Mouse (Mus musculus): Measurements from ENCODE around the gene Ms4a4b. TPM values are rescaled to one million over a fixed set of nuclear protein-coding genes. Genes with fewer than 3 reads are reported as not detected.
A peak's percentile ranks its signal among the peaks of the same experiment; 100 is the strongest.
"Not testable (repeated sequence)": the region's sequence is repeated elsewhere in the genome, so short reads cannot be mapped to it uniquely, and the experiment has no call there.

Gene Ms4a4b
- total RNA-seq, 4 experiments from 2014 or later, result 1.4 TPM; not detected in 3

- DNase-seq (ENCODE audit: low spot score in 2 of 2), result peak in 1 of 2 experiments; percentile 36
These were observed 42.4 kb downstream of the Ms4a4b start, which contains the start of gene Gm8369 for GRCm38 (mm10) chr19:11485746-11486145. TSS of gene Gm8369 (plus strand) at chr19:11485938.

GRCm38 (mm10) chr19:11486599-11486998 is 43.2 kb downstream of the Ms4a4b start:
- no peak for DNase-seq (ENCODE audit: low spot score in 2 of 2)

GRCm38 (mm10) chr19:11491406-11492189 is 48.2 kb downstream of the Ms4a4b start:
- DNase-seq (ENCODE audit: low spot score in 2 of 2), result no peak

GRCm38 (mm10) chr19:11492671-11493070 is 49.3 kb downstream of the Ms4a4b start:
- DNase-seq (ENCODE audit: low spot score in 2 of 2), result no peak

- DNase-seq (ENCODE audit: low spot score in 2 of 2), result no peak
These were observed 51.2 kb downstream of the Ms4a4b start for GRCm38 (mm10) chr19:11494519-11494918.

- DNase-seq (ENCODE audit: low spot score in 2 of 2), result no peak
These were observed 53.0 kb downstream of the Ms4a4b start for GRCm38 (mm10) chr19:11496361-11496760.

- DNase-seq (ENCODE audit: low spot score in 2 of 2), result not testable (repeated sequence)
These were observed 53.9 kb downstream of the Ms4a4b start for GRCm38 (mm10) chr19:11497300-11497699.

- DNase-seq (ENCODE audit: low spot score in 2 of 2), result no peak
These were observed 57.4 kb downstream of the Ms4a4b start for GRCm38 (mm10) chr19:11500796-11501195.

- DNase-seq (ENCODE audit: low spot score in 2 of 2), result no peak
These were observed 58.0 kb downstream of the Ms4a4b start for GRCm38 (mm10) chr19:11501326-11501725.

GRCm38 (mm10) chr19:11504857-11505256 is 61.5 kb downstream of the Ms4a4b start:
- DNase-seq (ENCODE audit: low spot score in 2 of 2), result no peak

- no peak for DNase-seq (ENCODE audit: low spot score in 2 of 2)
These were observed 70.1 kb downstream of the Ms4a4b start for GRCm38 (mm10) chr19:11513458-11513857.

GRCm38 (mm10) chr19:11516246-11516645 is 72.9 kb downstream of the Ms4a4b start, which contains the start of gene Ms4a6b:
TSS of gene Ms4a6b (plus strand) at chr19:11516512.
- no peak for DNase-seq (ENCODE audit: low spot score in 2 of 2)

Other genes starting within 250 kb of the Ms4a4b start
- not detected for gene Ms4a13, start 246.8 kb upstream of the Ms4a4b start, total RNA-seq (2022)
- not detected for gene Ms4a12, start 211.1 kb upstream of the Ms4a4b start, total RNA-seq (2022)
- not detected for gene Ms4a1, start 177.3 kb upstream of the Ms4a4b start, total RNA-seq (2022)
- not detected for gene Ms4a5, start 159.7 kb upstream of the Ms4a4b start, total RNA-seq (2022)
- gene Ms4a14, start 129.1 kb upstream of the Ms4a4b start, total RNA-seq (2022), result under 1 TPM in 1 of 4 experiments, not detected in 3; 0.11 TPM
- gene Ms4a7, start 107.4 kb upstream of the Ms4a4b start, total RNA-seq (2022), result 1 to 10 TPM in 1 of 4 experiments, not detected in 3; 1.6 TPM
- gene Ms4a4a, start 68.0 kb upstream of the Ms4a4b start, total RNA-seq (2022), result 1 to 10 TPM in 1 of 4 experiments, under 1 TPM in 1, not detected in 2; 0.68 to 1.6 TPM
- gene Ms4a4c, start 38.8 kb upstream of the Ms4a4b start, total RNA-seq (2022), result under 1 TPM in 1 of 4 experiments, not detected in 3; 0.53 TPM
- gene Ms4a6c, start 25.8 kb downstream of the Ms4a4b start, total RNA-seq (2022), result 1 to 10 TPM in 3 of 4 experiments, under 1 TPM in 1; 0.78 to 2.2 (median 1.3) TPM
- 1 to 10 TPM in 1 of 4 experiments, under 1 TPM in 3; 0.28 to 1.3 (median 0.65) TPM for gene Gm8369, start 42.4 kb downstream of the Ms4a4b start, total RNA-seq (2022)
- 1 to 10 TPM in 2 of 4 experiments, under 1 TPM in 2; 0.57 to 3.3 (median 1.3) TPM for gene Ms4a6b, start 73.0 kb downstream of the Ms4a4b start, total RNA-seq (2022)
- gene Ms4a4d, start 93.2 kb downstream of the Ms4a4b start, total RNA-seq (2022), result not detected
- gene Ms4a6d, start 161.3 kb downstream of the Ms4a4b start, total RNA-seq (2022), result 1 to 10 TPM in 3 of 4 experiments, under 1 TPM in 1; 0.98 to 2.5 (median 2.3) TPM
- under 1 TPM in 1 of 4 experiments, not detected in 3; 0.40 TPM for gene Ms4a2, start 180.2 kb downstream of the Ms4a4b start, total RNA-seq (2022)
- gene Ms4a3, start 197.3 kb downstream of the Ms4a4b start, total RNA-seq (2022), result not detected
- gene Oosp2, start 217.0 kb downstream of the Ms4a4b start, total RNA-seq (2022), result not detected
- gene Oosp1, start 247.6 kb downstream of the Ms4a4b start, total RNA-seq (2022), result not detected

All from left cerebral cortex, adult 8-10 months (tissue).